Mouse (Mus musculus) fat pad, adult 2 months (tissue): ENCODE measurements around the gene Dlg2.

Source experiments
- DNase-seq: peaks from one replicate; pipeline ENCODE4 v3.0.0-alpha.2; 2011; ENCODE audit warnings: low read depth, low spot score; ENCODE audit errors: extremely low read depth

The Dlg2 gene

GRCm38 (mm10) chr7:92327343-92327896 is 1850.9 kb downstream of the Dlg2 start:
- no peak for DNase-seq

GRCm38 (mm10) chr7:92333220-92333898 is 1856.9 kb downstream of the Dlg2 start:
- no peak for DNase-seq

GRCm38 (mm10) chr7:92356542-92356941 is 1880.1 kb downstream of the Dlg2 start:
- DNase-seq: no peak

GRCm38 (mm10) chr7:92363386-92363785 is 1886.9 kb downstream of the Dlg2 start:
- DNase-seq: no peak

GRCm38 (mm10) chr7:92363800-92364199 is 1887.3 kb downstream of the Dlg2 start:
- no peak for DNase-seq

- DNase-seq: no peak
These were observed 1890.6 kb downstream of the Dlg2 start for GRCm38 (mm10) chr7:92367111-92367510.

- DNase-seq: peak; percentile 62
These were observed 1894.0 kb downstream of the Dlg2 start for GRCm38 (mm10) chr7:92370521-92370920.

- peak; percentile 65 for DNase-seq
These were observed 1895.2 kb downstream of the Dlg2 start for GRCm38 (mm10) chr7:92371638-92372037.

GRCm38 (mm10) chr7:92373863-92374357 is 1897.4 kb downstream of the Dlg2 start:
- DNase-seq: no peak

GRCm38 (mm10) chr7:92383913-92384484 is 1907.5 kb downstream of the Dlg2 start:
- no peak for DNase-seq

- no peak for DNase-seq
These were observed 1915.7 kb downstream of the Dlg2 start for GRCm38 (mm10) chr7:92392052-92392640.

GRCm38 (mm10) chr7:92396783-92397182 is 1920.3 kb downstream of the Dlg2 start:
- DNase-seq: no peak

GRCm38 (mm10) chr7:92398841-92399240 is 1922.4 kb downstream of the Dlg2 start:
- DNase-seq: no peak

- peak; percentile 3 for DNase-seq
These were observed 1924.1 kb downstream of the Dlg2 start for GRCm38 (mm10) chr7:92400551-92400950.

- DNase-seq: no peak
These were observed 1924.7 kb downstream of the Dlg2 start for GRCm38 (mm10) chr7:92401001-92401688.

GRCm38 (mm10) chr7:92408479-92408878 is 1932.0 kb downstream of the Dlg2 start:
- no peak for DNase-seq

- no peak for DNase-seq
These were observed 1944.0 kb downstream of the Dlg2 start for GRCm38 (mm10) chr7:92420474-92420873.

GRCm38 (mm10) chr7:92423017-92423416 is 1946.5 kb downstream of the Dlg2 start:
- no peak for DNase-seq

- no peak for DNase-seq
These were observed 1948.2 kb downstream of the Dlg2 start for GRCm38 (mm10) chr7:92424703-92425102.

- no peak for DNase-seq
These were observed 1950.8 kb downstream of the Dlg2 start for GRCm38 (mm10) chr7:92427280-92427679.

- no peak for DNase-seq
These were observed 1952.2 kb downstream of the Dlg2 start for GRCm38 (mm10) chr7:92428629-92429028.
